Mouse (Mus musculus): ENCODE results near the gene Camsap3.
"Not testable (repeated sequence)": the region's sequence is repeated elsewhere in the genome, so short reads cannot be mapped to it uniquely, and the experiment has no call there.

The Camsap3 gene

DNA sequence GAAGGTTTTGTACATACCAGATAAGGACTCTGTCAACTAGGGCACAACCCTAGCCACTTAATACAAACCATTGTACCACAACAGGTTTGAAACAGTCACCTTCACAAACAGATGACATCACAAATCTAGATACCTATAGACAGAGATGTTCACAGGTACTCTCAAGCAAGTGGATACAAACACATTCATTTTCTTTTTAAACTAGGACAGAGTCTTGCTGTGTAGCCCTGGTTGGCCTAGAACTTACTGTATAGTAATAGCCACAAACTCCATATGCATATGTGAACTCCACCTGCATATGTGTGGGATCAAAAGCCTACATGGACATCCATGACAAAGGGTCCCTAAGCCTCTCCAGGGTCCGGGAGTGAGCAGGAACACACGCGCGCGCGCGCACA is at the start of gene Camsap3:
Gene Camsap3, plus strand, starts transcription at position 301 of the 398 bp plus-strand sequence.
- no peak for DNase-seq

DNA sequence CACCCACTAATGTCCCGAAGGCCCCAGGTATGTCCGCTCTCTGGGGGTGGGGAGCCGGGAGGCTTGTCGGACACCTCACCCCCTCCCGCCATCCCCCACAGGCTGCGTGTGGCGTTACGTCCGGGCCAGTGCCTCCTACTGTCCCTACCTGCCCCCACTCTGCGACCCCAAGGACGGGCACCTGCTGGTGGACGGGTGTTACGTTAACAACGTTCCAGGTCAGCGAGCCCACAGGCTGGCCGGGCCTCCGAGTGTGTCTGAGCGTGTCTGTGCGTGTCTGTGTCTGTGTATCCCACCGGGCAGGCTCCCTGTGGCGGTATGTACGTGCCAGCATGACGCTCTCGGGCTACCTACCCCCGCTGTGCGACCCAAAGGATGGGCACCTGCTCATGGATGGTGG is 49.4 kb upstream of the Camsap3 start:
- DNase-seq, result no peak

DNA sequence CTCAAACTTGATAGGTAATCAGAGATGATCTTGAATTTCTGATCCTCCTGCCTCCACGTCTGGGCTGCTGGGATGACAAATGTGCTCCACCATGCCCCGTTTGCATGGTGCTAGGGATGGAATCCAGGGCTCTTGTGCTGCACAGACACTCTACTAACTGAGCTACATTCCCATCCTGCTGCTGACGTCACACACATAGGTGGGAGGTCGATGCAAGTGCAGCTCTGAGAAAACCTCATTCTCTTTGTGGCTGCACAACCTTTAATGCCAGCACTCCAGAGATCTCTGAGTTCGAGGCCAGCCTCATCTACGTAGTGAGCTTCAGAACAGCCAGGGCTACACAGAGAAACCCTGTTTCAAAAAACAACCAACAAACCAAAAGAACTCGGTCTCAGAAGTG is 47.9 kb upstream of the Camsap3 start:
- no peak for DNase-seq

- DNase-seq, result no peak
Measured at GRCm38 (mm10) chr8:3540076-3540475, 47.0 kb upstream of the Camsap3 start.

- no peak for DNase-seq
Measured at GRCm38 (mm10) chr8:3546511-3546910, 40.6 kb upstream of the Camsap3 start.

GRCm38 (mm10) chr8:3552240-3552639 is 34.9 kb upstream of the Camsap3 start:
- no peak for DNase-seq

GRCm38 (mm10) chr8:3556114-3556513 is 31.0 kb upstream of the Camsap3 start:
- no peak for DNase-seq

- no peak for DNase-seq
Measured at GRCm38 (mm10) chr8:3567641-3568371, 19.3 kb upstream of the Camsap3 start, which contains the start of gene C330021F23Rik. C330021F23Rik (plus strand) TSS chr8:3567990.

DNA sequence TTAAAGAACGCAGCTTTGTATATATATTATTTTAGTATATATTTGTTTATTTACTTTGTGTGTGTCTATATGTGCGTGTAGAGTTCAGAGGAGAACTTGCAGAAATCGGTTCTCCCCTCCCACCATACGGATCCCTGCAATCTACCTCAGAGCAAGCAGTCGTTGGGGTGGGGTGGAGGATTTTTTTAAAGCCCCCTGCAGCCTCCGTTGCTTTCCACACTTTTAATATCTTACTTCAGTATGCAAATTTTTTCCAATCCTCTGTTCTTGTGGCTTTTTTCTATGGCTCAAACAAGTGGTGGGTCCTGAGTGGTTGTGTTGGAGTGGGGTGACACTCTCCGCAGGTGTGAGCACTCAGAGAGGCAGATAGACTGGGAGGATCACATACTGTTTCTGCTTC is 18.7 kb upstream of the Camsap3 start:
- no peak for DNase-seq

- no peak for DNase-seq
Measured at GRCm38 (mm10) chr8:3569784-3570183, 17.3 kb upstream of the Camsap3 start.

DNA sequence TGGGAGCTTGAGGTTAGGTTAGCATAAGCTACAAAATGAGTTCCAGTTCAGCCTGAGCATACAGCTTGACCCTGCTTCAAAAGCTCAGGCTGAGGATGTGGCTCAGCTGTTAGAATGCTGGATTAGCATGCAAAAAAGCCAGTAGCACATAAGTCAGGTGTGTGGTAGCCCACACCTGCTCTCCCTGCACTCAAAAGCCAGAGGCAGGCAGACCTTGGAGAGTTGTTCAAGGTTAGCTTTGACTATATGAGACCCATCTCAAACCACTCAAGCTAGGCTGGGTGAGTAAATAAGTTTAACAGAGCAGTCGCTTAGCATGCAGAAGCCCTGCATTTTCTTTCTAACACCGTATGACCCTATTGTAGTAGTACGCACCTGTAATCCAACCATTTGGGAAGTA is 12.5 kb upstream of the Camsap3 start:
- DNase-seq, result no peak

DNA sequence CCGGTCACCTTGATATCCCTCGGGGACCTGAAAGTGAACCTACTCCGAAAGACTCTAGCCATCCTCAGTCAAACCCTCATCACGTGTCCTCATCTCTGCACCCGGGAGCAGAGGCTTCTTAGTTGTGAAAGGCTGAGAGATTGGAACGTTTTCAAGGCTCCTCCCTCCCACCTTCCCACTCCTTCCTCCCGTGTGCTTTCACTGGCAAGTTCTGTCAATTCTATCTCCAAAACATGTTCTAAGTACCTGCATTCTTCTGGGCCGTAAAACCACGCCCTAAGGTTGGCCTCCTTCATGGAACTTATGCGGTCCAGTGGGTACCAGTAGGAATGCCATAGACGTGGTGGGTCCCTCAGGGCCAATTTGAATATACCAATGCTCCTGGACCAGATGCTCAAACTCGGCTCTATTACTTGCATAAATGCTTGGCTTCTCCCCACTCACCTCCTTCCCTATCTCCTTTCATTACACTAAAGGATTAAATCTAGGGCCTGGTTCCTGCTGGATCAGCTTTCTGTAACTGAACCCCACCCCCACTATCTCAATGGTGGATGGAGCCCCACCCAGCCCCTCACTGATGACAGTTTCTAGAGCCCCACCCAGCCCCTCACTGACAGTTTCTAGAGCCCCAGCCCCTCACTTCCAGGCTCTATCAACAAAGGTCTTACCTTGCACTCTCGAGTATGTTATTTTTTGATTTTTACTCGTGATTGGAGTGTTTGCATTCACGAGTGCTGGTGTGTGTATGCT is 10.7 kb upstream of the Camsap3 start:
- DNase-seq, result no peak

GRCm38 (mm10) chr8:3579390-3580364 is 7.4 kb upstream of the Camsap3 start:
- DNase-seq, result no peak

- not testable (repeated sequence) for DNase-seq
Measured at GRCm38 (mm10) chr8:3581961-3582360, 5.1 kb upstream of the Camsap3 start.

- no peak for DNase-seq
Measured at GRCm38 (mm10) chr8:3586452-3586851, 641 bp upstream of the Camsap3 start.

GRCm38 (mm10) chr8:3587391-3588257 is 531 bp downstream of the Camsap3 start:
- DNase-seq, result peak; percentile 78 to 85

DNA sequence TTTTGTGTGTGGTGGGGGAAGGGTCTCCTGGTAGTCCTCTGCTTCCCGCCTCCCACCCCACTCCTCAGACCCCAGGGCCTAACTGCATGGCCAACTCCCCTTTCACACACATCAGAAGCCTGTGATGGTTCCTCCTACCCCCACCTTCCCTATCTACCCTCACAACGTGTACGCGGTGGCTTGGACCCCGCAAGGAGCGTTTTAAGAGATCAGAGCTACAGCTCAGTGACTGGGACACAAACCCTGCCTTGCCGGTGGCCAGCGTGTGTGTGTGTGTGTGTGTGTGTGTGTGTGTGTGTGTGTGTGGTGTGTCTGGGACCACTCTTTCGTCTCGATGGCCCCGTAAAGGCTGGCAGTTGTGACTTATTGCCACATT is 1.2 kb downstream of the Camsap3 start:
- DNase-seq, result no peak

DNA sequence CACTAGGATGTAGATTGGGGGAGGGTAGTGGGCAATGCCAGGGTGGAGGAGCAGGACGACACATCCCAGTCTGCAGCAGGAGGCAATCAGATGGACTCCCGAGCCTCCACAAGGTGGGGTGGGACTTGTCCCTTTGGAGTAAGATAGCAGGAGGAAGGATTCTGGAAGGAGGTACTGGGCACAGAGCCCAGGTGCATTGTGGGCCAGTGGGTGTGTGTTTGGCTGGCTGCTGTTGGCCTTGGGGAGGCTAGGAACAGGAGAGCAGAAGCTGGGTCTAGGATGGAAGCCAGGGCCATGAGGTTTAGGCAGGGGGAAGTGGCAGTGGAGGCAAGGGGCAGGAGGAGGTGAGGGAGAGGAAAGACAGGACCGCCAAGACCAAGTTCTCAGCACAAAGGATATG is 6.4 kb downstream of the Camsap3 start:
- peak; percentile 47 to 48 for DNase-seq

DNA sequence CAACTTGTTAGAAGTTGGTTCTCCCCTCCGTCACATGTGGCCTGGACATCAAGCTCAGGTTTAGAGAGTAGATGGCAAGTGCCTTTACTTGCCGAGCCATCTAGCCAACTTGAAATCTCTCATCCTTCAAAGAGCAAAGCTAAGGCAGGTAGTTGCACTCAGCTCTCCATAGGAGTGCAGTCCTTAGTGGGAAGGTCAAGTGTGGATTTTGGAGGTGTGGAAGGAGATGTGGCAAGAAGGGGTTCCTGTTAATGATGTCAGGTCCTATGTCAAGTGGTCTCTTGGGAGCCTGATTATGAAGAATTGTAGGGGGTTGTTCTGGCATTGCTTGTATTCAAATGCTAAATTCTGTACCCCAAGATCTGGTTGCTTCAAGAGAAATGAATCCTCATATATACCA is 7.4 kb downstream of the Camsap3 start:
- peak; percentile 49 to 63 for DNase-seq

DNA sequence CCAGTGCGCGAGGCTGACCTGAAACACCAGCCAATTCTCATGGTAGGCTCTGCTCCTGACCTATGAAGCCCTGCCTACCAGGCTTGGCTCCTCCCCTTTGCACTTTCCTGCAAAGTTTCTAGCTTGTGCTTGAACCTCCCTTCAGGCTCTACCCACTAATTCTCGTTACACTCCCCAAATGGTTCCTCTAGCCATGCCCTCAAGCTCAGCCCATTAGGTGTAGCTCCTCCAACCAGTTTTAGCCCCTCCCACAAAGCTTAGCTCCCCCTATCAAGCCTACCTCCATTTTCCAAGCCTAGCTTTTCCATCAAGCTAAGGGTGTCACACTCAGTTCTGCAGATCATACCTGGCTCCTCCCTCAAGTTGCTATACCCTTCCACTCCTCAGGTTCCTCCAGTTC is 11.0 kb downstream of the Camsap3 start:
- DNase-seq, result no peak

DNA sequence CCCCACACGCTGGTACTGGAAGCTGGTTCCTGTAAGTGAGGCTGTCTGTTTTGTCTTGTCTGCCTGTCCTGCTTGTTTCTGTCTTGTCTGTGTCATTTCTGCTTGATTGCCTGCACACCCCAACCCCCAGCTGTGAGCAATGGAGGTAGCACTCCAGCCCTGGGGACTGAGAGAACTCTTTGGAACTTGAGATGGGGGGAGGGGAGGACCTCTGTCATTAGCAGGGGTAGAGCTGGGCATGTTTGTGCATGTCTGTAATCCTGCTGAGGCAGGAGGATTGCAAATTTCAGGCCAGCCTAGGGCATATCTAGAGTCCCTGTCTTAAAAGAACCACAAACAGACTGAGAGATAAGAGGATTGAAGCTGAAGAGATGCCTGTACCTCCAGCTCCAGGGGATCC is 12.1 kb downstream of the Camsap3 start:
- DNase-seq, result no peak

- DNase-seq, result peak; percentile 38 to 42
Measured at GRCm38 (mm10) chr8:3600401-3600800, 13.3 kb downstream of the Camsap3 start.
